Mouse (Mus musculus): ENCODE measurements around the gene Pak6. TPM values are rescaled to one million over a fixed set of nuclear protein-coding genes. Genes with fewer than 3 reads are reported as not detected.

The Pak6 gene
- polyA plus RNA-seq, 1 experiment from 2014 or later = 6.8 TPM

- peak within 1 kb of the TSS; percentile 97 for H3K9ac ChIP-seq
- H3K4me3 ChIP-seq = peak within 1 kb of the TSS; percentile 84
- no peaks in the 10 kb centered on the region for H3K9me3 ChIP-seq (replicated peaks)
- WGBS = under 1% methylated on average over 52 of the region's 57 CpGs
- no peaks in the 10 kb centered on the region for H3K36me3 ChIP-seq
- peaks cover 21% of the 10 kb centered on the region for H3K27me3 ChIP-seq
- peak within 1 kb of the TSS; percentile 96 for H3K4me2 ChIP-seq (replicated peaks)
- peaks cover 41% of the 10 kb centered on the region for H3K4me1 ChIP-seq
- peak; percentile 89 for ATAC-seq (ENCODE audit: low FRiP score)
- H3K27ac ChIP-seq = peak within 1 kb of the TSS; percentile 68; the same call in 1 of the 2 replicates
These were observed 82.3 kb downstream of the Pak6 start, which contains the start of gene Inafm2 for GRCm38 (mm10) chr2:118745232-118745884. TSS of gene Inafm2 (plus strand) at chr2:118745758.

GRCm38 (mm10) chr2:118745915-118746901, 83.1 kb downstream of the Pak6 start:
- Histone ChIP-seq H3K27me3 (peaks cover 21% of the 10 kb centered on the region), H3K4me1 (peaks cover 44% of the 10 kb centered on the region), H3K27ac (peak overlapping the region; percentile 68; the same call in 1 of the 2 replicates), H3K36me3 (no peaks in the 10 kb centered on the region), H3K4me2 (replicated peaks) (peak overlapping the region; percentile 96), H3K9ac (peak overlapping the region; percentile 97), H3K9me3 (replicated peaks) (no peaks in the 10 kb centered on the region), H3K4me3 (peak overlapping the region; percentile 84)
- peak; percentile 46 for ATAC-seq (ENCODE audit: low FRiP score)
- WGBS = under 1% methylated on average over 105 of the region's 113 CpGs

GRCm38 (mm10) chr2:118747301-118747960, 84.3 kb downstream of the Pak6 start:
- no peak for ATAC-seq (ENCODE audit: low FRiP score)
- no peaks in the 10 kb centered on the region for H3K36me3 ChIP-seq
- peak overlapping the region; percentile 96 for H3K4me2 ChIP-seq (replicated peaks)
- H3K27me3 ChIP-seq = peaks cover 18% of the 10 kb centered on the region
- peak overlapping the region; percentile 84 for H3K4me3 ChIP-seq
- 0 out of 2 replicates have a peak overlapping the region, but pooled peaks have one; percentile 97 for H3K9ac ChIP-seq
- H3K9me3 ChIP-seq (replicated peaks) = no peaks in the 10 kb centered on the region
- no peak overlapping the region for H3K27ac ChIP-seq
- peaks cover 49% of the 10 kb centered on the region for H3K4me1 ChIP-seq
- WGBS = 45% methylated on average over 10 of the region's 10 CpGs

Other genes with a start within 250 kb of the Pak6 start
- gene Srp14, start 183.6 kb upstream of the Pak6 start, polyA plus RNA-seq (2016; fragmentation: Nextera tagmentation; extraction: Ambion mirVana) = 261 and 288 TPM in 2 replicates
- 5.4 and 6.2 TPM in 2 replicates for gene Bmf, start 113.6 kb upstream of the Pak6 start, polyA plus RNA-seq (2016; fragmentation: Nextera tagmentation; extraction: Ambion mirVana)
- 63.2 and 65.8 TPM in 2 replicates for gene Bub1b, start 65.1 kb upstream of the Pak6 start, polyA plus RNA-seq (2016; fragmentation: Nextera tagmentation; extraction: Ambion mirVana)
- gene Ankrd63, start 40.7 kb downstream of the Pak6 start, polyA plus RNA-seq (2016; fragmentation: Nextera tagmentation; extraction: Ambion mirVana) = not detected in 2 replicates
- gene Plcb2, start 65.1 kb downstream of the Pak6 start, polyA plus RNA-seq (2016; fragmentation: Nextera tagmentation; extraction: Ambion mirVana) = 0.44 and 0.59 TPM in 2 replicates
- 24.2 and 25.1 TPM in 2 replicates for gene Inafm2, start 82.5 kb downstream of the Pak6 start, polyA plus RNA-seq (2016; fragmentation: Nextera tagmentation; extraction: Ambion mirVana)
- gene Ccdc9b, start 99.4 kb downstream of the Pak6 start, polyA plus RNA-seq (2016; fragmentation: Nextera tagmentation; extraction: Ambion mirVana) = 1.3 and 1.7 TPM in 2 replicates
- not detected in 2 replicates for gene Phgr1, start 109.5 kb downstream of the Pak6 start, polyA plus RNA-seq (2016; fragmentation: Nextera tagmentation; extraction: Ambion mirVana)
- 20.9 and 23.9 TPM in 2 replicates for gene Disp2, start 116.4 kb downstream of the Pak6 start, polyA plus RNA-seq (2016; fragmentation: Nextera tagmentation; extraction: Ambion mirVana)
- gene Knstrn, start 150.7 kb downstream of the Pak6 start, polyA plus RNA-seq (2016; fragmentation: Nextera tagmentation; extraction: Ambion mirVana) = 88.9 and 100 TPM in 2 replicates
- 53.8 and 56.8 TPM in 2 replicates for gene Ivd, start 198.7 kb downstream of the Pak6 start, polyA plus RNA-seq (2016; fragmentation: Nextera tagmentation; extraction: Ambion mirVana)
- gene Bahd1, start 237.1 kb downstream of the Pak6 start, polyA plus RNA-seq (2016; fragmentation: Nextera tagmentation; extraction: Ambion mirVana) = 6.7 and 6.8 TPM in 2 replicates